Mouse (Mus musculus) ovary, postnatal 14 days (tissue): Measurements from ENCODE around the gene Calhm6.
A peak's percentile ranks its signal among the peaks of the same experiment; 100 is the strongest.

ENCODE experiments used
- DNase-seq: peaks from one replicate; pipeline ENCODE4 v3.0.0; 2022; ENCODE audit warnings: low spot score

The Calhm6 gene

DNA sequence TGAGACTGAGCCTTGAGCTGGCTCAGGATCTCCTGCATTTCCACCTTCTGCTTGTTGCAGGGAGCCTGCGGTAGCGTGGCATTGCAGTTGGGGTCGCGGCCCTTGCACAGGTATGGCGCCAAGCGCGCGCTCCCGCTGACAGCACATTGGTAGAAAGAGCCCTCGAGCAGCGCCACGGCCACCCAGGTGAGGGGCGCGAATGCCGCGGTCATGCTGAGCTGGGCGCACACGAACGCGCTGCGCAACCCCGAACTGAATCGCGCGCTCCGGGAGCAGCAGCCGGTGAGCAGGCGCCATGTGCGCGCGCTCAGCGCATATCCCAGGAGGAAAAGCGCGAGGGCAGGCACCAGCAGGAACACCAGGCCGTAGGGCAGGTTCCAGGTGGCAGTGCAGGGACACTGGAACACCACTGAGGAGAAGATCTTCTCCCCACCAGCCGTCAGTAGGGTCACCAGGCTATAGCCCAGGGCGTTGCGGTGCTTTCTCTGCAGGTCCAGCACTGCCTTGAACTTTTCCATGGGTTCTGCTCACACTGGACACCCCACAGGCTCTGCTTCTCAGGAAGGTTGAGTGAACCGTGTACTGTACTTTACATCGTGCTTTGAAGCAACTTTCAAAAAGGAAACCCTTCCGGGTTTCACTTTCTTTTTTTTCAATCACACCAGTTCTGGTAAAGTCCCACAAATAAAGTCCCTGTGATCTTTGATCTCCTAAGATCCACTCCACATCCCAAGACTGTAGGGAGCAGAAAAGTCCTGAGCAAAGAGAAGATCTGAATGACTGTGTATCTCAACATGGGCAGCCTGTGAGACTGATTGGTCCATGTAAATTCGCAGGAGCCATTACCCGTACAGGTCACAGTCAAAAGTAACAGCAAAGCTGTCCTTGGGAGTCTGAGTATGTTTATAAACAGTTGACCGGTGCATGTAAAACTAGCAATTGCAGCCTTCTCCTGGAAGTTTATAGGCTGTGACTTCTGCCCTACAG lies at the start of gene Calhm6:
TSS of gene Calhm6 (minus strand) at position 593 of the 987 bp plus-strand sequence.
- peak; percentile 17 for DNase-seq

DNA sequence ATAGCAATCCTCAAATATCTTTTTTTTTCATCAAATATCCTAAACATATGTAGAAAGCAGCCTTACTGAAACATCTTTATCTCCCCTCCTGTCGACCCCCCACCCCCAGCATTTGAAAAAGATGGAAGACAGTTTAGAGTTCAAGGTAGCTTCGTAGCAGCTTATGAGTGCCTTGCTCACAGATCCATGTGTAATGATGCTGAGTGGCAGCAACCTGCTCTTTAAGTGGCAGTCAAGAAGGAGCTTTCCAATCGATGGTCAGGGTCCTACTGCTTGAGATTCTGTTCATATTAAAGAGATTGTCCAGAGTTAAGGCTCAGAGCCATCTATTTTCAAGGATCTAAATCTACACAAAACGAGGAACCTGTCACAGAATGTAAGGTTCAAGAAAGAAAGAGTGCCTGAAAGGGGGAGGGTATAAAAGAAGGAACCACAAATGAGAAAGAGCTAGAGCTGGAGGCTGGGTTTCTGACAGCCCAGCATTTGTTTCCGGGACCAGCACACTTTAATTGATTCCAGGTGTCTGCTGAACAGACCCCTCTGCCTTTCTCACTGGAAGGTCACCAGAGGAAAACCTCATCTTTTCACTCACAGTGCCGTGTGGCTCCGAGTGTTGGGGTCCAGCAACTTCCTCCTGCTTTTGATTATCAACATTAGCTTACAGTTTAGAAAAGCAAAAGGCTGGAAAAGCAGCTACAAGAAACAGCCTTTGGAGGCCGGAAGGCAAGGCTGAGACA lies 48.3 kb upstream of the Calhm6 start:
- no peak for DNase-seq

DNA sequence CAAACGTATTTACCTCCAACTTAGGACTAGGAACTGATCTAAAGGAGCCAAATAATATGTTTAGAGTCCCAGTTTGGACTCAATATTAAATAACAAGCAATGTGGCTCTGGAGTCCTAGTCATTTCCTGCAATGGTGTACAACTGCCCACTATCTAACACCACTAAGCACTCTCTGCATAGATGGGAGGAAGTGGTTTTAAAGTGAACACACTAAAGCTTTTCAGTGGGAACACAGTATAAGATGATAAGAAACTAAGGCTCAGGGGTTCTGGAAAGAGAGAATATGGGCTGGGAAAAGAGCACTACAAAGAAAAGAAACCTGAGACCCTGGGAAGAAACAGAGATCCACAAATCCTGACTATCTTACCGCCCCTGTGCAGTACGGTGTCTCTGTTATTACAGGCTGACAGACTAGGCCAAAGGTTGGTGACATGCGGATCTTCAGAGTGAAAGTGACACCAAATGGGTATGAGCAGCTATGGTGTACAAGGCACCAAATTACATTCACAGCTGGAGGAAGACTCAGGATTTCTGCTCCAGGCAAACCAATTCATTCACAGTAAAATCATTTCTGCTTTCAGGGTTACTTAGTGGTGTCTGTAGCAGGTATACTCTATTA lies 45.0 kb upstream of the Calhm6 start:
- no peak for DNase-seq

DNA sequence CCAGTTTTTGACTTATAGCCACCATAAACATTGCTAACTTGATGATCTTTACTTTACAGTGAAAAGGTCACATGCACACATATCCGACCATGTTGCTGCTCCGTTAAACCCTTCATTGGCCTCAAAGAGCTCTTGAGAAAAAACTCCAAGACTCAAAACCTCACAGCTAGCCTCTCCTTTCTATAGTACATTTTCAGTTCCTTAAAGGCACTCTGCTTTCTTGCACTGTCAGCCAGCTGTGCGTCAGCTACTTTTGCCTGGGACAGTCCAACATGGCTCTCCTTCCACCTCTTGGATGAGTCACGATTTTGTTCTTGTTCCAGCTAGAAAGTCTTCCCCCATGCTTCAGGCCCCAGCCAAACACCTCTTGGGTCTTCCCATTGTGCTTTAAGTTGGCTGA lies 43.9 kb upstream of the Calhm6 start:
- no peak for DNase-seq

- DNase-seq = no peak
Observed at GRCm38 (mm10) chr10:34171191-34171590, 43.4 kb upstream of the Calhm6 start.

DNA sequence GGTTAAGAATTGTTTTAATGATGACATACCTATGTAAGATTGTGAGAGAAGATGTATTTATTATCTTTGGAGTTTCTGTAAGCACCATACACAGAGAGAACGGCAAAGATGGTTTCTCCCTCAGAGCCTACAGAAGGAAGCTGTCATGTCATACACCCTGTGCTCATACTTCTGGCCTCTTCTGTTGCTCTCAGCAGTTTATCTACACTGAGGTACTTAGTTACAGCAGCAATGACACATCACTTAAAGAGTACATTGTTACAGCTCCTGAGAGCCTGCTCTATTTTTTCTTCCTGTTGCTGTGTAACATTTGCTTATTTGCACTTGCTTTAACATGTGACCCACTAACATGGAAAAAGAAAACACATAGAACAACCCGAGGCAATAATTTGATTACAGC lies 39.2 kb upstream of the Calhm6 start:
- no peak for DNase-seq

DNA sequence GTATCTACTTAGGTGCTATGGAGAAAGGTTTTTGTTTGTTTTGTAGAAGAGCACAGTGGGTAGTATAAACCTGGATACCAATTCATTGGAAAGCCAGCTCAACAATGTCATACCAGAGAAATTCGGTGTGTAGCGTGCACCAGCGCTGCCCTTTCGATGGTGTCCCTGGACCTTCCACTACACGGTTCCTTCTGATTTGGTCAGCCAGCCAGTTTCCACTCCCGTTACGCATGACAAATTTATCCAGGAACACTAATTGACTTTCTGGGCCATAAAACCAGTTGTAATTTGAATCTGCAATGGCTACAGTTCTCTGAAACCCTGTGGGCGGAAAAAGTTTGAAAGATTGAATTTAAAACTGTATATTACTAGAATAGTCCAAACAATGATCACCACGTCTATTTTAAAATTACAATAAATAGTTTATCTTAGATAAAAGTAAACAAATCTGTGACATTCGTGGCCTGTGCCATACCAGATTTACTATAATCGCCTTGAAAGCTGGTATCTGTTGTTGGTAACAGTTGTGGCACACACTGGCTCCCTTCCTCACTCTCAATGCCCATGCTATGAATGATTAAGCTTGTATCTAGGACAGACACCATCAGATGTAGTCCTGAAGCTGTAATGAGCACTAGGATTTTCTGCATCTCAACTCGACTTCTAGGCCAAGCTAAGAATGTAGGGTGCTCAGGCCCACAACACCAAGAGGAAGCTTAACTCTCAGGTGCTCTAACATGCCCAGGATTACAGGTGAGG lies 28.2 kb upstream of the Calhm6 start:
- DNase-seq = no peak

GRCm38 (mm10) chr10:34151827-34152226 lies 24.0 kb upstream of the Calhm6 start:
- DNase-seq = no peak

DNA sequence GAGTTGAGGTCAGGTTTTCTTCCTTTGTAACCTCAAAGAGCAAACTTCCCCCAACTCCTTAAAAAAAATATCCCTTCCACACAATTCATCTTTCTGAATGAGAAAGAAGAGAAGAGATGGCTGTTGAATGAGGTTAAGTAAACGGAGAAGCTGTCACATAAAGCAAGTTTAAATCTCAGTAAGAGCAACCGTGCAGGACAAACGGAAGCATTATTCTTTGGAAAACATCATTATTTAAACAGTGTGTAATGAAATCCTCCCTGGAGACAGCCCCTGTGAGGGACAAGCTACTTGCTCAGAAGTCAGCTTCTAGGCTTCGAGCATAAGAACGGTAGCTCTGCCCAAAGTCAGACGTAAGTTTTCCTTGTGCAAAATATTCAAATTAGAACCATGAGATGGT lies 22.7 kb upstream of the Calhm6 start:
- no peak for DNase-seq

DNA sequence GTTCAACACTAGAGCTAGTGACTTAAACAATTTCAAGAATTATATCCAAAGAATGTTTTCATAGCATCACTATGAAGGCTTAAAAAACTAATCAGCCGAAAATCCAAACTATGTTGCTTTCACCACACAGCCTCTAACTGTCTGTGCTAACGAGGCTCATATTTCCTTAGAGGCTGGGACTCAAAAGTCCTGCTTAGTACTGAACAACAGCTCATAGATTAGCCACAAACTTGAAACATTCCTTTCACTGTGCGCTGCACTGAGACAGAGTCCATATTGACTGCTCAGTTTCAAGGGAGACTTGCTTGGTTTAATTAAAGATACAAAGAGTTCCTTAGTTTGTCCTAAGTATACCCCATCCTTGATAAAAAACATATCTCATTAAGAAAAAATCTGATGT lies 22.0 kb upstream of the Calhm6 start:
- DNase-seq = no peak

DNA sequence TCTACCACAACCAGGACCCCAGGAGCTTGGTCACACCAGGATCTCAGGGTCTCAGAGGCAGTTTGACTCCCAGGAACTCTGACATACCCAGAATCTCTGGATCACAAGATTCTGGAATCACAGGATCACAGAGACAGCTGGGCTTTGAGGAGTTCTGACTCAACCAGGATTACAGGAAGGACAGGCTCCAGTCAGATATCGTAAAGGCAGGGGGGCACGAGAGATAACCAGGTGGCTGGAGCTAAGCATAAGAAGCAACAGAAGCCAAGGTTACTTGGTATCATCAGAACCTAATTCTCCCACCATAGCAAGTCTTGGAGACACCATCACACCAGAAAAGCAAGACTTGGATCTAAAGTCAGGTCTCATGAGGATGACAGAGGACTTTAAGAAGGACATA lies 13.9 kb upstream of the Calhm6 start:
- no peak for DNase-seq

GRCm38 (mm10) chr10:34139768-34140167 lies 12.0 kb upstream of the Calhm6 start:
- DNase-seq = no peak

DNA sequence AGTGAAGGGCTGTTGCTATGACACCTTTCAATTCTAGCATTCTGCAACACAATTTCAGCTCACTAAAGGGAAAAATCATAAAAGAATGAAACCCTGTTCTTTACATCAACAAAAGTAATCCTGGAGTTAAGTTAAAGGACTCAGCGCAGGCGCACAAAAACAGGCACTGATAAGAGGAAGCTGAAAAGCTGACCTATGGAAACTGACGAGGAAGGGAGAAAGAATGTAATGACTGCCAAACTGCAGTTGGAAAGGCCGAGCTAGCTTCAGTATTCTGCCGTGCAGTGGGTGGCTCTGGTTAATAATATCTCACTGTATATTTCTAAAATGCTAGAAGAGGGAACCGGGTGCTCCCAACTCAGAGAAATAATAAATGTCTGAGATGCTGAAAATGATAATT lies 10.2 kb upstream of the Calhm6 start:
- DNase-seq = no peak

DNA sequence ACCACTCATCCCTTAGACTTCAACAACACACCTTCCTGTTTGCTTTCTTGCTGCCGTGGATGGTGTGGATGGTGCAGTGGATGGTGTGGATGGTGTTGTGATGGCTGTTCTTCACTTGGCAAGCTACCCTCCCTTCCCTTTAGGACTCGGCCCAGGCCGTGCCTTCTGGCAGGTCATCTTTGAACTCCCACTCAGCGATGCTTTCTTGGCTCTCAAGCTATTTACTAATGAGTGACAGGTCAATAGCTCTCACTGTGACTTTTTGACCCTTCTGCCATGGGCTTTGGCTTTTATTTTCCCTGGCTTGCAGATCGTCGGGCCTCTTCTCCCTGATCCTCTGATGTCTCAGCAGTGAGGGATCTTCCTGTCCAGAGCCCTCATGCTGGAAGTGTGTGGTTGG lies 8.6 kb upstream of the Calhm6 start:
- no peak for DNase-seq

DNA sequence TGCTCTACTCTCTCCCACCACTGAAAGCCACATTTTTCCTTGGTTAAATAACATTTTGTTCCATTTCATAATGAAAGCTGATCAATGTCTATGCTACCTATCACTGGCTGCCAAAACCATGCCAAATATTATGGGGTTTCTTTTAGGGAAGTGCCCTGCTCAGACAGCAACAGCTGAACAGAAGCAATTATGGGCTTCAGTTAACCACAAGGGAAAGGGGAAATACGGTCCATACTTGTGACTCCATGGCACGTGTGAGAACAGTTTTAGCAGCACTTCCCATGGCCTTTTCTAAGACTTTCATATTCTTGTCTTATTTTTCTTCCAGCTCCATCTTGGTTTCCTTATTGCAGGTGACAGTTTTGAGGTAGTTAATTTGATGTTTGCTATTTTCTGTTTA lies 3.6 kb upstream of the Calhm6 start:
- DNase-seq = no peak

- DNase-seq = no peak
Observed at GRCm38 (mm10) chr10:34128391-34128790, 607 bp upstream of the Calhm6 start.

DNA sequence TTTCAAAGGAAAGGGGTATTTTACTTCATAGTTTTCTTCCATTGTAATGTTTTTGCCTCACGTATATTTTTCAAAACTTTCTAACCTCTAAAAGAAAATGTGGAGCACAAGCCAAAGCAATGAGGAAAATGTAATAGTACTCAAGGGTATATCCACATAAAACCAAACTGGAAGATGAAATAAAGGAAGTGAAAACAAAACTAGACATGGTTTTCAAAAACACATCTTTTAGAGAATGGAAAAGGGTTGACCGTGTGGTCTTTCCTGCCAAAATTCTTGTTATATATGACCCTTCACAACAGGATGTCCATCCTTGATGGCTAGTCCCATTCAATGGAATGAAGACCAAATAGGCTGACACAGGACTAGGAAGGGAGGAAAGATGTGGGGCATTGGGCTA lies 9.4 kb downstream of the Calhm6 start:
- no peak for DNase-seq

DNA sequence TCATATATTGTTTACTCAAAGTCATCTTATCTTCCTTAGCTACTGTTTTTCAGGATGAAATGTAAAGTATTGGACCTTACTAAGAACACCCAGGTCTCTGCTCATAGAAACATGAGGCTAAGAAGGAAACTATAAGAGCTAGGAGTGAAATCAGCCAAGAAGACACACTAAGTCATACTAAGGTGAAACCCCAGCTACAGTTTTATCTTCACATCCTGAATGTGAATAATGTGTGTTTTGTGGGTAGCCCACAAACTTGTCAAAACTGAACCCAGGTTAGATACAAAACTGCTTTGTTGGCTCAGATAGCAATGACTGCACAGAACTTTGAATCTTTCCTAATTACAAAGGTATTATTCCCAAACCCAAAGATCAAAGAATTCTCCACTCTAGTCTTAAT lies 10.0 kb downstream of the Calhm6 start:
- no peak for DNase-seq

DNA sequence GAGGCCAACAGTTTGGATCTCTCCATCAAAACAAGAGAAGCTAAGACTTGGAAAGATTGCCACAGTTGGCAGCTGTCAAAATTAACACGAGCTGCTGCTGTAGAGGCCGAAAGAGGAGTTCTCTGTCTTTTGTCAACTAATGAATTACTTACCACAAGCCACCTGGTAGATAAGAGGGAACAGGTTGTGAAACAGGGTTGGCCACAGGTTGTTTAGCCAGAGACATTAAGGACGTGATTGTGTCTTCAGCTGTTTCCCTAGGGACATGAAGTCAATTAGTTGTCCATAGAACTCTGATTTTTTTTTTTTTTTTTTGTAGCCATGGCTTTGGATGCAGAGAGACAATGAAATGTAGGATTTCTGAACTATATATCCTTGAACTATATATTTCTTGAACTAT lies 10.7 kb downstream of the Calhm6 start:
- no peak for DNase-seq

- no peak for DNase-seq
Observed at GRCm38 (mm10) chr10:34111964-34112738, 15.6 kb downstream of the Calhm6 start.

DNA sequence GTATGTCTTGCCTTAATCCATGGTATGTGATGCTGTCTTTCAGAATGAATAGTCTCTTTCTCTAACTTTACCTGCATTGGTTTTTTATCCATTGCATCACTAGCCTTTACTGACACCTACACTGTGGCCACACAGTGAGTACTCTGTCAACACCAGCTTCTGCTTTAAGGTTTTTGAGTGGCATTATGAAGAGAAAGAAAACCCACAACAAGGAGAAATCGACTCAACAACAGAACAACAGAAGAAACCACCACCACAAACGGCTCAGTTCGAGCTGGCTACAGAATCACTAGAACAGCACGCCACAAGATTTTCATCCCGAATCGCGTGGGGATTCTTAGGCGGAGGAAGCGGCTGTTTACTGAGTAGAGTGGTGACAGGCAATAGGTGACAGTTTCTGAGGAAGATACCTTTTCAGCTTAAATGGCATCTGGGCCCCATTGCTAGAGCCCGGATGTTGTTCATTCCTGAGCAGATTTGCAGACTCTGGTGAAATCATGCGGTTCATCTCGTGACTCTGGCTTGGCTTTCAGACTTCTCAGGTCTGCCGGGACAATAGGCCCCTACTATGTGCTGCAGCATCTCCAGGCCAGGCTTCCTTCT lies 16.8 kb downstream of the Calhm6 start:
- no peak for DNase-seq
